Mouse (Mus musculus) thymus, postnatal 25 days (tissue): ENCODE data around the gene Naglu.
"Not testable (repeated sequence)": the region's sequence is repeated elsewhere in the genome, so short reads cannot be mapped to it uniquely, and the experiment has no call there.

ENCODE experiments used
- DNase-seq: peaks from one replicate; pipeline ENCODE4 v3.0.0; 2022

The Naglu gene

GRCm38 (mm10) chr11:101085617-101086322 lies 16.0 kb downstream of the Naglu start:
- no peak for DNase-seq

GRCm38 (mm10) chr11:101086323-101086674 lies 16.5 kb downstream of the Naglu start:
- DNase-seq: no peak

- peak; percentile 88 for DNase-seq
Measured at GRCm38 (mm10) chr11:101086756-101087681, 17.2 kb downstream of the Naglu start, which contains the start of gene Mlx. Mlx (plus strand) TSS chr11:101087277.

- DNase-seq: no peak
Measured at GRCm38 (mm10) chr11:101087682-101088055, 17.9 kb downstream of the Naglu start.

- DNase-seq: no peak
Measured at GRCm38 (mm10) chr11:101089931-101090330, 20.1 kb downstream of the Naglu start.

- no peak for DNase-seq
Measured at GRCm38 (mm10) chr11:101094930-101095313, 25.1 kb downstream of the Naglu start.

- peak; percentile 93 for DNase-seq
Measured at GRCm38 (mm10) chr11:101095314-101096024, 25.7 kb downstream of the Naglu start, which contains the start of gene Psmc3ip. Psmc3ip (minus strand) TSS chr11:101095436.

GRCm38 (mm10) chr11:101098231-101098630 lies 28.4 kb downstream of the Naglu start:
- DNase-seq: no peak

GRCm38 (mm10) chr11:101103011-101103410 lies 33.2 kb downstream of the Naglu start:
- no peak for DNase-seq

- DNase-seq: no peak
Measured at GRCm38 (mm10) chr11:101109351-101109750, 39.5 kb downstream of the Naglu start.

GRCm38 (mm10) chr11:101110708-101111107 lies 40.9 kb downstream of the Naglu start:
- no peak for DNase-seq

GRCm38 (mm10) chr11:101111178-101111577 lies 41.4 kb downstream of the Naglu start:
- no peak for DNase-seq

- no peak for DNase-seq
Measured at GRCm38 (mm10) chr11:101112186-101112585, 42.4 kb downstream of the Naglu start.

- DNase-seq: no peak
Measured at GRCm38 (mm10) chr11:101115564-101115963, 45.8 kb downstream of the Naglu start.

GRCm38 (mm10) chr11:101118105-101118504 lies 48.3 kb downstream of the Naglu start:
- no peak for DNase-seq

GRCm38 (mm10) chr11:101119131-101119760 lies 49.4 kb downstream of the Naglu start:
- peak; percentile 33 for DNase-seq

- peak; percentile 99 for DNase-seq
Measured at GRCm38 (mm10) chr11:101119761-101120544, 50.1 kb downstream of the Naglu start, which contains the start of the genes Retreg3 and Tubg1. Retreg3 (minus strand) TSS chr11:101119893. Tubg1 (plus strand) TSS chr11:101119938.

GRCm38 (mm10) chr11:101120545-101121188 lies 50.9 kb downstream of the Naglu start:
- DNase-seq: no peak

GRCm38 (mm10) chr11:101124494-101124893 lies 54.7 kb downstream of the Naglu start:
- DNase-seq: not testable (repeated sequence)

GRCm38 (mm10) chr11:101125008-101125407 lies 55.2 kb downstream of the Naglu start:
- not testable (repeated sequence) for DNase-seq

GRCm38 (mm10) chr11:101127075-101127474 lies 57.3 kb downstream of the Naglu start:
- peak; percentile 12 for DNase-seq
